Mouse (Mus musculus) hindlimb bud, embryonic 11.5 days (tissue): ENCODE data around the gene Pdhx.

Experiments used
- DNase-seq: peaks from one replicate; pipeline ENCODE4 v3.0.0-alpha.2; 2012; ENCODE audit warnings: low read depth, low spot score; ENCODE audit errors: extremely low spot score

The Pdhx gene

DNA sequence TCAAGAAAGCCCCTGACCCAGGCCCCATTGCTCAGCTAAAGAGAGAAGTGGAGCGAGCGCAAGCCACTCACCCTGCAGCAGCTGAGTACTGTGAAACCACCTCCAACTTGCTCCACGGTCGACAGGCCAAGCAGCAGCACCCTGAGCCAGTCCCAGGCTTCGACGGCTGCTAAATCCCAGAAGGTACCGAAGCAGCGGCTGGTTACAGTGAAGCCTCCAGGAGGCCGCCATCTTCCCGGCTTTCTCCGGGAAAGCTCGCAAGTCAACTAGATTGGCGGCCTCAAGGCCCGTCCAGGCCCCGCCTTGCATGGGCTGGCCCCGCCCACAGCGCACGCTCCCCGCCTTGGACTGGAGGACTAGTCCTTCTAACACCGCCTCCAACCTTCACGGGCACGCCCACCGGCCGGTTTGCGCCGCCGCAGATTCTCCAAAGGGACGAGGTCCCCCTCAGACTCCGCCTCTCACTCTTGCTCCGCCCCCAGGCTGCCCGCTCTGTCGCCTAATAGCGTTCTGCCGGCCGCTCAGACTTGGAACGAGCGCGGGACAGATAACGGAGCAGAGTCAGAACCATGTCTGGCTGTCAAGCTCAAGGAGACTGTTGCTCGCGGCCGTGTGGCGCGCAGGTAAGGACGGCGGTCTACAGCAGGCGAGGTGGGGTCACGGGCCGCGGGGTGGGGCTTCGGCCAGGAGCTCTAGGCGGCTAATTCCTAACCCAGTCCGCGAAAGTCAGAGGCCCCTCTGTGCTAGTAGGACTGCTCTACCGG is at the start of gene Pdhx, which contains the start of gene Apip:
Gene Pdhx (minus strand): TSS at position 295 of the 764 bp plus-strand sequence.
Gene Apip (plus strand): TSS at position 457 of the 764 bp plus-strand sequence.
- peak; percentile 85 for DNase-seq

DNA sequence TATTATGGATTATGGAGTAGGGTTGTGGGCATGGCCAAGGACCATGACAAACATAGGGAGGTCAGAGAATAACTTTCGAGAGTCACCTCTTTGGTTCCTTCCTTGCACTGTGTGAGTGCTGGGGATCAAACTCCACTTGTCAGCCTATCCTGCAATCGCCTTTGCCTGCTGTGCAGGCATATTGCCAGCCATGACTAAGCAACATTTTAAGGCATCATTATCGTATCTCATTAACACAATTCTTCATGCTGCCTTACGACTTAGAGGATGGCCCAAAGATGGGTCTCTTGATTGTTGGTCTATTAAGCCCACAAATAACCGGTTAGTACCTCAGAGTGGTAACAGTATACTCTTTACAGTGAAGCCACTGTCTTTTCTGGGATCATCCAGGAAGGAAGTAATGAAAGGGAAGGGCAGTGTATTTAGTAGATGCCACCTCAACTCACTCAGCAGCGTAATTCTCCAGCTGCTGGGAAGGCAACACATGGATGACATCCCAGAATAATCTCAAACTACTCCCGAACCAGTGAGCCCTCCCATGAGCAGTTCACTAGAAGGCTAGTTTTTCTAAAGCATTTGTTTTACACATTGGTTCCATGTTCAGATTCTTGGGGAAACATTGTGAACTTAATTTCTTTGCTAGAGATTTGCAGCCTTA is 46.0 kb upstream of the Pdhx start:
- no peak for DNase-seq

DNA sequence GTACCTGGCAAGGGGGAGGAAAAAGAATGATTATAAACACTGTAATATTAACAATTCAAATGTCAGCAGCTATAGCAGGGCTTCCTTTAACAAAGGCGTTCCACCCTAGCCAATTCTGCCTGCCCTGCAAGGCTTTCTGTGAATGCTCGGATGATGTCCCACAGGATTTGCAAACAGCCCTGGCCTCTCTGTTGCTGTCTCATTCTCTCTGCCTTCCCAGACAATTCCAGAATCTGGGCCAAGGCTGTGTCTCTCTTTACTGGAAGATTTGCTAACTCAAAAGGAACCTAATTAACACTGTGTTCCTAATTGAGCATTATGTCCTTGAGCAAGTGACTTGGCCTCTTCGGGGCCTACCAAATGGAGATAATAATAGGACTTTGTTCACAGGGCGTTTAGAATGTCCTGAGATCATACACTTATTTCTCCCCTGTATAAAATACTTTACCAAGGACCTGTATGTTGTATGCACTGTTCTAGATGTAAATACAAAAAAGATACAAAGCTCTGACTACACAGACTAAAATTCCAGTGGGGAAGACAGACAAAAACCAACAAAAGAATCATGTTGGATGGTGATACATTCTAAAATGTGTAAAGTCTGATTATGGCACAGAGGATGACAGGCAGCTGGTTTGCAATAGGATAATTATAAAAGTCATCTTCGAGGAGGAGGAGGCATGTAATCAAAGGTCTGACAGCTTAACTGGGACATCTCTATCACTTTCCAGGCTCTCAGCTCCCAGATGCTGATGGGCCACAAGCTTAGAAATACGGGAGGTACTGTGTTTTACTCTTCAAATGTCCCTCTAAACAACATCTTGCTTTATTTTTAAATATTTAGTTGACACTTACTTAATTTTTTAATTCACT is 45.2 kb upstream of the Pdhx start:
- no peak for DNase-seq

DNA sequence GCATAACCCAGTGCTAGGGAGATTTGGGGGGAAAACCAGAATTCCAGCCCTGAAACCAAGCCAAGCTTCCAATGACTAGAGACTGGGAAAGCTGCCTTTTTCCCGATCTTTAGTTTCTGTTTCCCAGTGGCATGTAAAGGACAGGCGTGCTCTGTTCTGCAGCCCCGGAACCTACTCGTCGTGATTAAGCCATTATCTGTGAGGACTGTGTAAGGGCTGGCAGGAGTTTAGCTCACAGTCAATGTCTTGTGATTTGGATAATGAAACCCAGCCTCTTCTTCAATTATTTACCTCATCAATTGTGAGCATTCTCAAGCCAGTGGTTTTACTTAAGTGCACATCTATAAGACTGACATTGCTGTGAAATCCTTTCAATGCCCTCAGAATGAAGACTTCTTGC is 43.9 kb upstream of the Pdhx start:
- DNase-seq = no peak

DNA sequence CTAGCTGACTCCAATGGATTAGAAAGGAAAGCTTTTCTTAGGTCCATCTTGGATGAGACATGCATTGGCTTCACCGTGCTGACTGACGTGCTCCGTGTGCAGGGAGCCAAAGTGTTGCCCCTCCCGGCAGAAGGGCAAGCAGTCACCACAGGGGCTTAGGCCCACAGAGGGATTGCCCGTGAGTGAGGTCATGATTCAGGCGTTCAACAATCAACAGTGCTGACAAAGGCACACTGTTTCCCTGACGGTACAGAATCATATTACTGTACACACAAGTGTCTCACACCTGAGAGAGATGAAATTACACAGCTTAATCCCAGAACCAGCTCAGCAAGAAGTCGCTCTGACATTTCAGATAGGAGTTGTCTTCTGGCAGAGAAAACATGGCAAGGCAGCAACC is 38.4 kb upstream of the Pdhx start:
- DNase-seq = no peak

DNA sequence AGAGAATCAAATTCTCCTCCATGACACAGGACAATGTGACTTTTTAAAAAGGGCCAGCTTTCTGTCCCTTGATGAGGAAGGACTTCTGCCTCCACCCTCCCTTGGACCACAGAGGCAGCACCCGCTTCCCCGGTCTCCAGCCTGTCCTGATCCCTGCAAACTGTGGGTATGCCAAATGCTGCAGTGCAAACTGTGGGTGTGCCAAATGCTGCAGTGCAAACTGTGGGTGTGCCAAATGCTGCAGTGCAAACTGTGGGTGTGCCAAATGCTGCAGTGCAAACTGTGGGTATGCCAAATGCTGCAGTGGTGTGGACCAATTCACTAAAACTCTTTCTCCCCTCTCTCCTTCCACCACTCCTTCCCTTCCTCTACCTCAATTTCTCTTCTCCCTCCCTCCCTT is 32.9 kb upstream of the Pdhx start:
- no peak for DNase-seq

DNA sequence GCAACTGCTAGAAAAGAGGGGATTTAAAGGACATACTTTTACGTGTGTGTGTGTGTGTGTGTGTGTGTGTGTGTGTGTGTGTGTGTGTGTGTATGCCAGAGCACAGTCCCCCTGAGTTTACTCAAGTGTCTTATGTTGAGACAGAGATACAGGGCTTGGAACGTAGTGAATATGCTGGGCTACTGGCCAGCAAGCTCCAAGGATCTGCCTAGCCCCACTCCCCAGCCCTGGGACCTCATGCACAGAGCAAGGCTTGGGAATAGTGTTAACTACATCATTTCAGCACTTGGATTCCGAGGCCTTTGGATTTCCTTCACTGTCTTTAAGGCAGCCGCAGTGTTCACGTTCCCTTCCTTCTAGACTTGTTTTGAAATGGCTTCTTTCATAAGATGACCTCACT is 29.3 kb upstream of the Pdhx start:
- no peak for DNase-seq

DNA sequence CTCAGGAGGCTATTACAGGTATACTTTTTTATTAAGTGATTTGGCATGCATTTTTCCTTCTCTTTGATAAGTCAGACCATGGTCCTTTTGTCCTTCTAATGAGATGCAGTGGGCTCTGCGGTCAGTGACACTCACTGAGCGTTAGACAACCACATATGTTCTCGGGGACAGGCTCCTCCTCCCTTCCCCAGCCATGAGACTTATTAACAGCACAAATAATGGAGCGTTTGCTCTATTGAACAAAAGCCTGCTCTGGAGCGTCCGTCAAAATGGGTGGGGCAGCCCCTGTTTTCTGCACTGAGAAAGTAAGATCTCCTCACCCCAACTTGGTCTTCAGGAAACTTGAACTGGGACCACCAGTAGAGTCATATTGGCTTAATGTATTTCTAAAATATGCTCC is 16.2 kb upstream of the Pdhx start:
- DNase-seq = no peak

DNA sequence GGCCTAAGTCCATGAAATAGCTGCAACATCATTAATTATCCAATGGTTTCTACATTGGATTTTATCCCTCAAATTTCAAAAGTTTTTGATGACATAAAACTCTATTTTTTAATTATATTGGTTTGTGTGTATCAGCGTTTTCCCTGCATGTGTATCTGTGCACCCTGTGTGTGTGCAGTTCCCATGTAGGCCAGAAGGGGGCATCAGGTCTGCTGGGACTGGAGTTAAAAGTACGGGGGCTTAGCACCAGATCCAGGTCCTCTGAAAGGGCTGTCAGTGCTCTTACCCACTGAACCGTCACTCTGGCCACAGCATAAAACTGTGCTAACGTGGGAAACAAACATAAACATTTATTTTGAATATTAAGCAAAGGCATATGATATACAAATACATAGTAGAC is 14.8 kb upstream of the Pdhx start:
- no peak for DNase-seq

DNA sequence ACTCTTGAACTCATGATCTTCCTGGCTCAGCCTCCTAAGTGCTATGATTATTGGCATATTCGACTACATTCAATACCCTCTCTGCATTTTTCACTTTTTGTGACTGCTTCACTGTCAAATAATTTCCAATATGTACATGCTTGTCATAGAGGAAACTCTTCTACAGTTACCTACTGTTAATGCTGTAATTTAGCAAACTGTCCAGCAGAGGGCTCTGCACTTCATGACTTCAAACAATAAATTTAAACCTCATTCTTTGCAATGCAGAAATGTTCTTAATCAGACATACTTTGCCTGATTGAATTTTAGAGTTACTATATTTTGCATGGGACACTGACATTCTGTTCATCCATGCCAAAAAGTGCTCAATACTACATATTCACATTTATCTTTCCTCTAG is 13.1 kb upstream of the Pdhx start:
- DNase-seq = no peak

DNA sequence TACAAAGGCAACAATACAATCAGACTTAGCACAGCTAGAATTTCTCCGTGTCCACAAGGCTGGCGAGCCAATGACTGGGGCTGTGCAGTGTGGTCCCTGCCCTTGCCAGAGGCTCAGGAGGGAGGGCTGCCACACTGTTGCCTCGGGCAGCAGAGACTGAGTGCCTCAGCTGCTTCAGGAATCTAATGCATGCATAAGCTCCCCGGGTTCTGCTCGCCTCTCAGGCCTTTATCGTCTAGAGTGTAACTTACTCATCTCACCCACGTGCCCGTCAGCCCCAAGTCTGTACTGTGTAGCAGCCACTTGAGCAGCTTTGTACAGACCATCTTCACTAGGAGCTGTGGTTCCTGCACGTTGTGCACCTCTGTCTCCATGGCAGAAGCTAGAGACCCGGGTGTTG is 12.3 kb upstream of the Pdhx start:
- DNase-seq = no peak

DNA sequence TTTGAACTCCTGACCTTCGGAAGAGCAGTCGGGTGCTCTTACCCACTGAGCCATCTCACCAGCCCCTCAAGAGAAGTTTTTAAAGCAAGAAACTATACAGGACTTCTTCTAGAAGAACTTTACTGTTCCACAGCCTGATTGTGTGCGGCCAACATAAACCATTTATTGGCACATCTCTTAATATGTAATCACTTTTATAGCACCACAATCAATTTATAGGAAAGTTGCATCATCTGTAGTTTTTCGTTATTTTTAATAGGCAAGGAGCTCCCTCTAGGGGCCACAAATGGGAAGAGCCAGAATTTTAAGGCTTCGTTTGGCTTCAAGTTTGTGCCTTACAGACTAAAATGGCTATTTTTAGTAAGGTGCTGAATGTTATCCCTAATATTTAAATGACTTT is 11.1 kb upstream of the Pdhx start:
- no peak for DNase-seq

DNA sequence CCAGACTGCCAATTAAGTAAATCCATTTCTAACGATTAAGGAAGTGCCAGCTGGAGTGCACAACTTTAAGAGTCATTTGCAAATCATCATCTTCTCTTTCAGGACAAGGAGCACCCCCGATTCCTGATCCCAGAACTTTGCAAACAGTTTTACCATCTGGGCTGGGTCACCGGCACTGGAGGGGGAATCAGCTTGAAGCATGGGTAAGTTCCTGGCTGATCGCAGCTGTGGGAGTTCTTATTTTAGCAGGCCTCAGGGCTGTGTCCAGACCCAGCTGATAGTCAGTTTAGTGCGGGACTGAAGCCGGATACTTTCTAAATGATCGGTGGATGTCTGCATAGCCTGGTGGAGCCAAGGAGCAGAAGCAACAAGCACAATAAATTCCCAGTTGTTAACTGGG is 9.5 kb upstream of the Pdhx start:
- no peak for DNase-seq

DNA sequence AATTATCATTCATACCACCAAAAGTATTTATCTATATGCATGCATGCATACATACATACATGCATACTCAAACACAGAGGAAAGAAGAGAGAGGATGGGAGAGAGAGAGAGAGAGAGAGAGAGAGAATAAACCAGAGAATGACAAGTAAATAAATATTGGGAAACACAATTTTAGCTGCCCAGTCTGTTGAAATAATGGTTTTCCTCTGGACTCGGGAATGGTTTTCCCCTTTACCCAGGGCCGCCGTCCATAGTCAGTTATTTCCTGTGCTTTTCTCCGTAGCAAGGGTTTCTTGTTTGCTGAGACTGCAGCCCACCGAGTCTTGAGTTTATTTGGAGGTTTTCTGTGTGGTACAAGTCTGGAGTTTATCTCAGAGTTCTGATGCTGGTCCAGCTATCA is 8.4 kb upstream of the Pdhx start:
- DNase-seq = no peak

DNA sequence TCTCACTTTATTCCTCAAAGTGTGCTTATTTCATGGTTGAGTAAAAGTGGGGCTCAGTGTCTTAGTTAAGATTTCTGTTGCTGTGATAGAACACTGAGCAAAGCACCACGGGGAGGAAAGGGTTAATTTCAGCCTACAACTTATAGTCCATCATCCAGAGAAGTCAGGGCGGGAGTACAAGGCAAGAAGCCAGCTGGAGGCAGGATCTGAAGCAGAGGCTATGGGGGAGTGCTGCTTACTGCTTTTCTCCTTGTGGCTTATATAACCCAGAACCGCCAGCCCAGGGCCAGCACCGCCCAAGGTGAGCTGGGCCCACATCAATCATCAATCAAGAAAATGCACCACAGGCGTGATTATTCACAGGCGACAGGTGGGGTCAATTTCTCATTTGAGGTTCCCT is 7.8 kb upstream of the Pdhx start:
- no peak for DNase-seq

DNA sequence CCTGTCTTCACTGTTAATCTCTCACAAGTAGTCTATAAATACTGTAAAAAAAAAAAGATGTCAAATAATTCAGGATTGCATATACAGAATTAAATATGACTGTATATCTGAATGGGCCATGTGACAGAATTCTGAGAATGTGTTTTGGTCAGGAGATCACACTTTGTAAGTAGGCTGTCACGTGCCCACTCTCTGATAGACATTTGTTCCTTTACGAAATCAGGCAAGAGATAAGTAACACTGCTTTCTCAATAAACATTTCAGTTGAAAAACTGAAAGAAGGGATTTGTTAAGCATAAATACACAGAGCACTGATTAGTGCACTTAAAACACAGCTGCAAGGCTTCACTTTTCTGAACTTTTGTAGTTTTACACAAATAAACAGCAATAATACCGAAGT is 2.7 kb downstream of the Pdhx start:
- DNase-seq = no peak

DNA sequence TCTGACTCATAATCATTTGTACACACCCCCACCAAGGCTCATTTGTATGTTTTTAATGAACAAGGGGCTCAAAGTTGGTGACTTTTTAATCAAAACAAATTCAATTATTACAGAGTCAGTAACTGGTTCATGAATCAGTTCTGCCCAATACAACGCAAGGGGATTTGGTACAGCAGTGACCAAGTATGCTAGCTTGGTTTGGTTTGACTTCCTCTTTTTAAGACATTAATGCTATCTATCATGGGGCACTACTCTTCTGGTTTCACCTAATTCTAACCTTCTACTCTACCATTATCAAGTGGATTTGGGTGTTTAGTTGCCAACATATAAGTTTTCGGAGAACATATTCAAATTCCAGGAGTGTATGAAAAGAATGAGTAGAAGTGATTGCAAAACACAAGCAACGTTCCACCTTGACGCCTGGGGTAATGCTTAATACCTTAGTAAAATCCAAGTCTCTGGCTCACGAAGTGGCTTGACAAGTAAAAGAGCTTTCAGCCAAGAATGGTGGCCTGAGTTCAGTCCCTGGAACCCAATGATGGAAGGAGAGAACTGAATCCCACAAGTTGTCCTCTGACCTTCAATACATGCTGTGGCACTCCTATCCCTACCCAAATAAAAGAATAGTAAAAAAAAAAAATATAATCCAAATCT is 3.4 kb downstream of the Pdhx start:
- no peak for DNase-seq

DNA sequence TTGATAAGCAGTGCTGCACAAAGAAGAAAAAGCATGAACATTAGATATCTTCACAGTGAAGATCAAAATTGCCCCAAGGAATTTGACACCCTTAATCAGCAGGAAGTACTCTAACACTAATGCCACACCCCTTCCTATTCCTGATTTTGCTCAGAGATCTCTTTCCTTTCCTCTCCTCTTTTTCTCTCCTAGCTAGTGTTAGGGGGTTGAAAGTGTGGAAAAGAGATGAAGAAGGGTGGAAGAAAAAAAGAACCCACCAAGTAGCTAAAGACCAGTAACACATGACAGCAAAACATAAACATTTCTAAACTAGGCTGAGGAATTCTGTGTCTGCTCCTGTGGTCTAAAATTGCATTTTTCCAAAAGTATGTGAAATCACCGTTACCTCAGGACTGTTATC is 4.7 kb downstream of the Pdhx start:
- no peak for DNase-seq

DNA sequence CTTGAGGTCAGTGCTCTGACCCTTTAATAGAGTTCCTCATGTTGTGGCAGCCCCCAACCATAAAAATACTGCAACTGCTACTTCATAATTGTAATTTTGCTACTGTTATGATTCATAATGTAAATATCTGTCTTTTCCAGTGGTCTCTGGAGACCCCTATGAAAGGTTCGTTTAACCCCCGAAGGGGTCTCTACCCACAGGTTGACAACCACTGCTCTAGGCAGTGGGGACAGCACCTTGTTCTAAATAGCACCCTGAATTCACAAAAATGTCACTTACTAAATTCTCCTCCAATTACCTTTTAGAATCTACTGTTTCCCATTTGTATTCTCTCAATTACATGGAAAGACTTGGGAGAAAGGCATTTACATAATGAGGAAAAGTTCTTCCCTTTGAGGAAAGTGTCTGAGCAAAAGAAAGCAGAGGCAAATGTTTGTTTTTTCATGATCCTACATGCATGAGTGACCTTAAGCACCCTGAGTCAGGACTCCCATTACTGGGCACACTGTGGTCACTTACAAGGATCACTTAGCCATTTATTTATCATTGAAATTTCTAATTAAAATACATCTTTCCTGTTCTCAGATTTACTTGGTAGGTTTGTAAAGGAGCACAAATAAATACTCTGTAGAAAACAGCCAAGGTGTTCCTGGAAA is 5.6 kb downstream of the Pdhx start:
- DNase-seq = no peak

DNA sequence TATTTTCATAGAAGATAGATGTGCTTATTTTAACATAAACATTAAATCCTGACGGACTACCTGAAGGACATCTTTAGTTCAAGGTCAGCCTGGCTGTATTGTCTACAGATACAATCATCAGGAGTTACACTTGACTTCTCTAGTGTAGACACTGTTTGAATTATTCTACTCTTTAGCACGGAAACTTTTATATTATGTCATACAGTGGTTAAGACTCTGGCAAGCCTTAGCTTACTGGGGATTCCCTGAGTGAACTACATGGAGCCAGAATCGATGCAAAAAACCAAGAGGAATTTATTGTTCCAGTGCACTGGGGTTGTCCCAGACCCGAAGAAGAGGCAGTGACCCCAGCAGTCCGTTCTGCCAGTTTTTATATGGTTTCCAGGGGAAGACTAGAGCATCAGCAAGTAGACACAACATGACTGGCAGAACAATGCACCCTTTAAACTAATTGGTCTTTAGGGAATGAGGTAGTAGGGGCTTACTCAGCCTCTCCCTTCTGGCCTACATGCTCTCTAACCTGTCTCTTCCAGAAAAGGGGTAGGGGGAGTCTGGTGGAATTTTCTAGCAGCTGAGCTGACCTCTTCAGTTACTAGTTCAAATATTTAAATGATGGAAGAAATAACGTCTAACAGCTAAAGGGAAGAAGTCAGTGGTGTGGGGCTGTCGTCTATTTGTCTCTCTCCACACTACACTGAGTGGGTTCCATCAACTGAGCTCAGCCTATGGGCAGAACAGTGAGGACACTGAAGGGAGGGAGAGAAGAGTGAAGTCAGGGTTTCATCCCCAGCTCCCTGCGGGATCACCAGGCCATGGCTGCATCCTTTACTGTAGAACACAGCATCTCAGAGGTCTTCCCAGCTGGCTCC is 6.4 kb downstream of the Pdhx start:
- no peak for DNase-seq
